Mouse (Mus musculus): ENCODE results near the gene Ptch2. TPM values are rescaled to one million over a fixed set of nuclear protein-coding genes. Genes with fewer than 3 reads are reported as not detected.
A peak's percentile ranks its signal among the peaks of the same experiment; 100 is the strongest.

Ptch2 gene
- total RNA-seq, 2 experiments from 2014 or later, result 1.5 to 1.8 TPM

GRCm38 (mm10) chr4:117105127-117105526 lies 9.3 kb downstream of the Ptch2 start:
- DNase-seq, result no peak

DNA sequence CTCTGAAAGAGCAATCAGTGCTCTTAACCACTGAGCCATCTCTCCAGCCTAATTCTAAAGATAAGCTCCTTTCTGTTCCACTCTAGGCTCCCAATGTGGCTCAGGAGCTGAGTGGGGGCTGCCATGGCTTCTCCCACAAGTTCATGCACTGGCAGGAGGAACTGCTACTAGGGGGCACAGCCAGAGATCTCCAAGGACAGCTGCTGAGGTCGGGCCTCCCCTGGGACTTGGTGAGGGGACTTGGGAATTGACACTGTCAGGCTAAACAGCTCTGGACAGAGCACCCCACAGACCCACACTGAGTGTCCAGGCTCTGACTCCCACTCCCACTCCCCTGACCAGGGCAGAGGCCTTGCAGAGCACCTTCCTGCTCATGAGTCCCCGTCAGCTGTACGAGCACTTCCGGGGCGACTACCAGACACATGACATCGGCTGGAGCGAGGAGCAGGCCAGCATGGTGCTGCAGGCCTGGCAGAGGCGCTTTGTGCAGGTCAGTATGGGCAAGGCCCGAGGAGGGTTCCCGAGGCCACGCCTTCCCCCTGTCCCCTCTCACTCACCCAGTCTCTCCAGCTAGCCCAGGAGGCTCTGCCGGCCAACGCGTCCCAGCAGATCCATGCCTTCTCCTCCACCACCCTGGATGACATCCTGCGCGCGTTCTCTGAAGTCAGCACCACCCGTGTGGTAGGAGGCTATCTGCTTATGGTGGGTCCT lies 12.1 kb downstream of the Ptch2 start:
- no peak for DNase-seq

DNA sequence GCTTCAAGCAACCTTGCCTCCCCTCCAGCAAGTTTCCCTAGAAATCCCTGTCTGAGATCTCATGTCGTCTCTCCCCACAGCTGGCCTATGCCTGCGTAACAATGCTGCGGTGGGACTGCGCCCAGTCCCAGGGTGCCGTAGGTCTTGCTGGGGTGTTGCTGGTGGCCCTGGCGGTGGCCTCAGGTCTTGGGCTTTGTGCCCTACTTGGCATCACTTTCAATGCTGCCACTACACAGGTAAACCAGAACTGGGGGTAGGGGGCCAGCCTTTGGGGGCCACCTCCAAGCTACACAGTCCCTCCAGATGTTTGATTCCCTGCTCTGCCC lies 12.6 kb downstream of the Ptch2 start:
- DNase-seq, result no peak

DNA sequence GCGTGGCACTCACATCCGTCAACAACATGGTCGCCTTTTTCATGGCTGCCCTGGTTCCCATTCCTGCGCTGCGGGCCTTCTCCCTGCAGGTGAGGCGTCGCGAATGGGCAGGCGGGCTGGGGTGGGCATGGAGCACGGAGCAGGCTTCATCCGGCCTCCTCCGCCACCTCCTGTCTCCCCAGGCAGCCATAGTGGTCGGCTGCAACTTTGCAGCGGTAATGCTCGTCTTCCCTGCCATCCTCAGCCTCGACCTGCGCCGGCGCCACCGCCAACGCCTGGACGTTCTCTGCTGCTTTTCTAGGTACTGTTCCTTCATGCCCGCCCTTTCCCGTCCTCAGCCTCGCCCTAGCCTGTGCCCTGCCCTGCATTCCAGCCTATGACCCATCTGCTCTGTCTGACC lies 13.5 kb downstream of the Ptch2 start:
- DNase-seq, result no peak

- no peak for DNase-seq
These were observed 14.4 kb downstream of the Ptch2 start for GRCm38 (mm10) chr4:117110249-117110648.

- no peak for DNase-seq
These were observed 15.1 kb downstream of the Ptch2 start for GRCm38 (mm10) chr4:117110985-117111384.

DNA sequence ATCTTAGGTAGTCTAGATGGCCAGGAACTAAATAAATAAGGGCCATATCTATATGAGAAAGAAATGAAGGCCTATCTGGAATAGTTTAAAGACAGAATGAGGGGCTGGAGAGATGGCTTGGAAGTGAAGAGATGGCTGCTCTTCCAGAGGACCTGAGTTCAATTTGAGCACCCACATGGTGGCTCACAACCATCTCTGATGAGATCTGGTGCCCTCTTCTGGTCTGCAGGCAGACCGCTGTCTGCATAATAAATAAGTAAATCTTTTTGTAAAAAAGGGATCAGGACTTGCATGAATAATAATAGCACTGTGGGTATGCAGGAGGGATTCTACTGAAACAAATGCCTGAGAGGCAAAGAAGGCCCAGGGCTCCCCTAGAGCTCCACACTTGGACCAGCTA lies 17.4 kb downstream of the Ptch2 start:
- no peak for DNase-seq

DNA sequence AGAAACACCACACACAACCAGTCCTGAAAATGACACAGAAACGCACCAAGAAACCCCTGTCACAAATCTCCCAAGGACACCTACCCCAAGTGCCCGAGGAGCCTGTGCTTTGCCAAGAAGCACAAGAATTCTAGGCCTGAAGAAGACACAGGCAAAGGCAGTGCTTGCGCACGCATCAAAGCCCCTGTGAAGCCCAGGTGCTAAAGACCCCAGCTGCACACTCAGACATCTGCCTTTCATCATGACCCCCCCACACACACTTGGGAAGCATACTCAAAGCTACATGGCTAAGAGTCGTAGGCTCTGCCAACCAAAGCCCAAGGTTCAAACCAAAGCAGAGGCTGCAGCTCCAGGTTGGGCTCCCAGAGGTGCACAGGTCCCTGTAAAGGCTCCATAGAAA lies 19.7 kb downstream of the Ptch2 start:
- DNase-seq, result no peak

GRCm38 (mm10) chr4:117117931-117118330 lies 22.1 kb downstream of the Ptch2 start:
- DNase-seq, result no peak

- no peak for DNase-seq
These were observed 23.8 kb downstream of the Ptch2 start for GRCm38 (mm10) chr4:117119636-117120035.

DNA sequence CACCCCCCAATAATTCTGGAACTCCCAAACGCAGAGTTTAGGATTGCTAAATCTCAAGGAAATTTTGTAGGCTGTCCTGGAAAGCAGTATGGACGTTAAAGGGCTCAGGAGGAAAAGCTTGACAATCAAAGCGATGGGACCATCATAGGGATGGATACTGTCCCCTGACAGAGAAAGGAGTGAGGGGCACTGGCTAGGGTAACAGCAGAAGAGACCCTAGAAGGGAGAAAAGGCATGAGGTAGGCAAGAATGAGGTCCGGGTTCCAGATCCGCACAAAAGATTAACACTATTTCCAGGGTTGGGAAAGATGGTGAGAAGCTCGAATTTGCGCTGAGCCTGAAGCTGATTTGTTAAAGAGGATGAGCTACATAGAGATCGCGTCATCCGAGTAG lies 24.2 kb downstream of the Ptch2 start:
- no peak for DNase-seq

DNA sequence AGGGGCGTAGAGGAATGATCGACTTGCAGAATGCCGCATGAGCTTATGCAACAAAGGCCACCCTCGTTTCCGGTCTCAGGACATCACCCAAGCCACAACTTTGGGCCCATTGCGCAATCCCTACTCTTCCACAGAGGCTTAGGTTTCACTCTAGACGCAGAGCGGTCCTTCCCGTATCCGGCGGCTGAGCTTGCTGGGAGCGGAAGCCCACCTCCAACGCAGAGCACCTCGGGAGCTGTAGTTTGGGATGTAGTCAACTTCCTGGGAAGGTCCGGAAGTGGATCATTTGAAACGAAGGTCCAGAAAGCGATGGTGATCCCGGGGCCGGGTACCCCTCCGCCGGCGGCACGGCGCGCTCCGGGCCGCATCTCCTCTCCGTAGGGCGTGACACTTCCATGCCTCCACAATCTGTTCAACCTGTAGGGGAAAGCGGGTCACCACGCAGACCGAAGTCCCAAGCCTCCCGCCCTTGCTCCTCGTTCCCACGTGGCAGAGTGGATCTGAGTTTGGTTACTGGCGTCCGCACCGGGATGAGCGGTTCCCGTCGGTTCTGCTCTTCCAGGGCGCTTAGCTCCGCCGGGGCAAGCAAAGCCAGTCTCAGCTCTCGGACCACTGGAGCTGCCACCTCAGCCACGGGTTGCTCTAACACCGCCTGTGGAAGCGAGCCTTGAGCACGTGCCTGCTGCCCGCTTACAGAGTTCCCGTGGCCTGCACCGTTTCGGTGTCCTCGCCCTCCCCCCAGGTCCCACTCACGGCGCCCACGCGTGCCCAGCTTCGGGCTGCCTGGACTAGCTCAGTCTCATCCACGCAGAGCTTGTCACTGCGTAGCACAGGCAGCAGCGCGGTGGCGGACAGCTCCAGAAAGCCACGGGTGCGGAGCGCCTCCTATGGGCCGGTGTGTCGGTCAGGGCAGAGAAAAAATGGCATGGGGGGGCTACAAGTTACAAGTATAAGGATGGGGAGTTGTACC lies 24.9 kb downstream of the Ptch2 start:
- peak; percentile 94 for DNase-seq

DNA sequence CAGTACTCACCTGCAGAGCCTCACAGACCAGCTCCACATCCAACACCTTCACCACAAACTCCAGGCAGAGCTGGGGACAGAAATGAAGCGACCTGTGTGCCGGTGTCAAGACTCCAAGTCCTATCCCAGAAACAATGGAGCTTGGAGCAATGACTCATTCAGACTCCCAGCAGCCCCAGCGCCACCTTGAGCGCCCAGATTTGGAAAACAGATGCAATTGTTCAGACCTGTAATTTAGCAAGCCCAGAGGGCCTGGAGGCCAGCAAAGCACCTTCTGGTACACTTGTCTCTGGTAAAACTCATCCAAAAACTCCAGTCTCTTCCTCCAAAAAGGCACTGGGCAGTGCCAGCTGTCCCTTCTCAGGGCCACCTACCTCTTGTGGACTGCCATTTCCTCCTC lies 26.3 kb downstream of the Ptch2 start:
- DNase-seq, result no peak

DNA sequence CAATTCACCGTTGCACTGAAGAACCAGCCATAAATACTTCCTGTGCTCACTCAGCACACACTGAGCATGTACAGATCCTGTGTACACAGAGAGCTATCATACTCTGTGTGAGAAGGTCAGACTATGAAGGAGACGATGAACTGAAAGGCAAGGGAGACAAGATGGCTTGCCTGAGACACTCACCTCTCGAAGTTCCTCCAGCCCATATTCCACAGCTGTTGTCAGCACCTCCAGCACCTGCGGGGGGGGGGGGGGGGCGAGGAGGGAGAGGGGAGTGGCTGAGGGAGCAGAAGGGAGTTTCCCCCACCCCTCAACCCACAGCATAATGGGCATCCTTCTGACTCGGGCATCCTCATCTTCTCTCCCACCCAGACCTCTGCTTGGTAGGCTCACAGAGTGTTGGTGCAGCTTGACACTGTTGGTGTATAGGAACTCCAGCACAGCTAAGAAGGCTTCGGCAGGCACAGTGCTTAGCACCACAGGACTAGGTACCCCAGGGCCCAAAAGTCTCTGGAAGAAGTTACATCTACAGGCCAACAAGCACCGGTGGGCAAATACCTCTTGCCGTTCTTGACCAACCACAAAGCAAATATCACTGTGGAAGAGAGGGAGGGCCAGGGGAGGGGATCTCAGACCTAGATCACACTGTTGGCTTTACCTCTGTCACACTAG lies 27.8 kb downstream of the Ptch2 start:
- DNase-seq, result no peak

DNA sequence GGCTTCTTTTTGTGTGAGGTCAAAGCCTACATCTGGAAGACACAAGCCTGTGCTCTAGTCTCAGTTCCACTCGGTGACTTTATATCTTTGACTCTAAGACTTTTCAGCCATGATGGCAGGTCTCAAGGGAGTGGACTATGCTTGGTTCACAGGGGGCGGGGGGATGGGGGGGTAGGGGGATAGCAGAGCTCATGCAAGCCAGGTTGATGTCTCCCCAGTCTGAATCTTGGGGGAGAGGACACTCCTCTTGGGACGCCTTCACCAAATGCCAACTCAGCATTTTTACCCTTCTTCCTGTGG lies 28.3 kb downstream of the Ptch2 start:
- no peak for DNase-seq

DNA sequence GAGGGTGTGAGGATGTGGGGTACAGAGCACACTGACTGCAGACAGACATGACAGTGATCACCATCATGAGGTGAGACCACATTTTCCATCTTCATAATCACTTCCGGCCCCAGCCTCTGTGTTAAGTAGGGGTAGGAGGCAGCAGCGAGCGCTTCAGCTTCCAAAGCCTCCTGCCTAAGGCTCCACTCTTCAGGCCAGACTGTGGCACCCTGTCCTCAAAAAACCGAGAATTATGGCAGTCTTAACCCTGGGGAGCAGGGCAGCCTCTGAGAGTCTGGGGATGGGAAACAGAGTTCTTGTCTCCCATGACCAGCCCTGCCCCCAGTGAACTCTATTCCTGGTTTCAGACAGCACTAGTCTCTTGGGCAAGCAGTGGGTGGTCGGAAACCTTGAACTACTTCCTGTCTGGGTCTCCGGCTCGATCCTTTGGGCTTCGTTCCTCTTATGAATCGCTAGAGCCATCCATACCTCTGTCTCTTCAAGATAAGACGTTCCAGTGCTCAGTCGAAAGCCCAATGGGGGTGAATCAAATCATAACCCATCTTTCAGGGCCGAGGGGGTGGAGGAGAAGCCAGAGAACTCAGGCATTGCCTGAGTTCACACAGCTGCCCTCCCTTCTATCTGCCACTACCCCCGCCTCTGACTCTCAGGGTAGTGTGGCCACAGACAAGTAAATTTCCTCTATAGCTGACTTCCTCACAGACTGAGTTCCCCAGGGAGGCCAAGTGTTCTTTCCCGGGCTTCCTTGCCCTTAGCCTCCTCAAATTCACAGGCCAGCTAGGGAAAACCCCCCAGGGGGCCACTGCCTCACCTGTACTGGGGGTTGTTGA lies 28.9 kb downstream of the Ptch2 start:
- peak; percentile 34 for DNase-seq

- DNase-seq, result peak; percentile 79
These were observed 29.6 kb downstream of the Ptch2 start, which contains the start of gene Btbd19 for GRCm38 (mm10) chr4:117125348-117125909. Btbd19 (minus strand) TSS chr4:117125725.

- peak; percentile 86 for DNase-seq
These were observed 30.2 kb downstream of the Ptch2 start for GRCm38 (mm10) chr4:117125910-117126674.

DNA sequence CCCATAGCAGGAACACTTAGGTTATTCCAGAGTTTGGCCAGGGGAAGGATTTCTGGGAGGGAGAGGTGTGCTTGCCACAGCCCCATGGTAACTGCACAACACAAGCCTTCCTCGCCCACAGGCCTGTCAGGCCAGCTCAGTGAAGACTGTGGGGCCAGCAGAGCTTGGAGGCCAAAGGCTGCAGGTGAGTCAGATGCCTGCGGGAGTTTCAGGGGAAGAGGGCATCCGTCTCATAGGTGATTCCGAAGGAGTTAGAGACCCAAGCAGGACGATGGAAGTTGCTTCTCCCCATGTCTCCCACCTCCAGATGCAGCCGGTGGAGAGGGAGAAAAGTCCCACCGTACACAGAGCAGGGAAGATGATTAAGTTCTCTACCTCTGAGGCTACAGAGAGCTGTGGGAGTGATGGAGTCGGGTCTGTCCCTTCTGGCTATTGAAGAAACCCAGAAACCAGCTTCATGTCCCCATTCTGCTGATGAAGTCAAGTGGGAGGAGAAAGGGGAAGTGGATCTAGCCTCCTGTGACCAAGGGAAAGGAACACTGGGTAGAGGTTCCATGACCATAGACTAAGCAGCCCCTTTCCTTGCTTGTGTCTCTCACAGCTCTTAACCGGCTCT lies 30.9 kb downstream of the Ptch2 start, which contains the start of gene Tctex1d4:
Tctex1d4 (plus strand) TSS at position 120 of the 616 bp plus-strand sequence.
- DNase-seq, result no peak

- no peak for DNase-seq
These were observed 32.3 kb downstream of the Ptch2 start for GRCm38 (mm10) chr4:117127991-117128686.
